Mouse (Mus musculus) myocyte (in vitro differentiated cells): ENCODE results near the gene Bcar3. TPM values are rescaled to one million over a fixed set of nuclear protein-coding genes. Genes with fewer than 3 reads are reported as not detected.

Experiments used
- H3K27me3 ChIP-seq: one replicate; pipeline ENCODE4 v1.6.1; 2011; ENCODE audit not compliant: control insufficient read depth, insufficient read depth, insufficient read length
- H3K36me3 ChIP-seq: one replicate; pipeline ENCODE4 v1.6.1; 2011; ENCODE audit not compliant: control insufficient read depth, insufficient read depth
- H3K4me2 ChIP-seq: one replicate; pipeline ENCODE4 v1.6.1; 2011; ENCODE audit warnings: low read depth, control low read depth
- H3K4me3 ChIP-seq: one replicate; pipeline ENCODE4 v1.5.1; 2011; ENCODE audit warnings: mild to moderate bottlenecking, control low read depth, moderate library complexity
- H3K79me2 ChIP-seq: one replicate; pipeline ENCODE4 v1.6.1; 2011; ENCODE audit not compliant: control insufficient read depth, insufficient read depth
- H3ac ChIP-seq: one replicate; pipeline ENCODE4 v1.6.1; 2011; ENCODE audit not compliant: control insufficient read depth, insufficient read length
- CEBPB ChIP-seq: IDR thresholded peaks from 2 replicates; pipeline ENCODE4 v1.6.1; 2011; ENCODE audit warnings: mild to moderate bottlenecking, moderate library complexity; ENCODE audit not compliant: poor library complexity, insufficient read depth, severe bottlenecking
- E2F4 ChIP-seq: IDR thresholded peaks from one replicate; pipeline ENCODE4 v1.6.1; 2011; ENCODE audit warnings: mild to moderate bottlenecking, control low read depth, moderate library complexity; ENCODE audit not compliant: insufficient read depth
- MAX ChIP-seq: IDR thresholded peaks from one replicate; pipeline ENCODE4 v1.6.1; 2011; ENCODE audit warnings: low read depth, mild to moderate bottlenecking, control low read depth
- MYOD1 ChIP-seq, 3 experiments: IDR thresholded peaks; one replicate each; pipeline ENCODE4 v1.6.1; 2011; ENCODE audit warnings: control low read depth in 2 of 3, low read depth in 2 of 3, mild to moderate bottlenecking in 2 of 3, moderate library complexity in 1 of 3; ENCODE audit not compliant: insufficient read length in 2 of 3, control insufficient read depth in 1 of 3
- MYOG ChIP-seq, 3 experiments: IDR thresholded peaks; one replicate each; pipeline ENCODE4 v1.6.1; 2011; ENCODE audit warnings: control low read depth in 2 of 3, low read depth in 2 of 3, mild to moderate bottlenecking in 2 of 3; ENCODE audit not compliant: insufficient read length in 2 of 3, control insufficient read depth in 1 of 3, insufficient read depth in 1 of 3
- POLR2A ChIP-seq: IDR thresholded peaks from one replicate; pipeline ENCODE4 v1.6.1; 2011; ENCODE audit warnings: low read depth, mild to moderate bottlenecking, control low read depth, moderate library complexity; ENCODE audit not compliant: insufficient read length
- POLR2AphosphoS2 ChIP-seq: IDR thresholded peaks from one replicate; pipeline ENCODE4 v1.6.1; 2011; ENCODE audit warnings: low read depth, control low read depth; ENCODE audit not compliant: insufficient read length
- REST ChIP-seq: IDR thresholded peaks from one replicate; pipeline ENCODE4 v1.6.1; 2011; ENCODE audit warnings: mild to moderate bottlenecking, control low read depth, moderate library complexity; ENCODE audit not compliant: insufficient read depth, insufficient read length
- SRF ChIP-seq: IDR thresholded peaks from one replicate; pipeline ENCODE4 v1.6.1; 2011; ENCODE audit warnings: low read depth; ENCODE audit not compliant: control insufficient read depth, insufficient read length
- TCF12 ChIP-seq: IDR thresholded peaks from one replicate; pipeline ENCODE4 v1.6.1; 2011; ENCODE audit warnings: mild to moderate bottlenecking, control low read depth; ENCODE audit not compliant: poor library complexity, insufficient read depth, severe bottlenecking
- TCF3 ChIP-seq: IDR thresholded peaks from one replicate; pipeline ENCODE4 v1.6.1; 2011; ENCODE audit warnings: low read depth, control low read depth; ENCODE audit not compliant: insufficient read length
- USF1 ChIP-seq: IDR thresholded peaks from one replicate; pipeline ENCODE4 v1.6.1; 2011; ENCODE audit warnings: low read depth, mild to moderate bottlenecking, control low read depth, moderate library complexity
- polyA plus RNA-seq: library from polyadenylated mRNA; unstranded; fragments of >200 nt; fragmentation: generic; extraction: Trizol; gene quantifications from one replicate; pipeline ENCODE4 v1.2.1, GENCODE M21; 2012; ENCODE audit warnings: missing spikeins

The Bcar3 gene
- polyA plus RNA-seq, 1 experiment = 21.4 TPM

- no peak for TF ChIP-seq POLR2AphosphoS2
- Histone ChIP-seq H3K36me3 (peaks cover 24% of the 10 kb centered on the region), H3K27me3 (no peaks in the 10 kb centered on the region), H3K4me3 (no peak overlapping the region), H3ac (no peak overlapping the region), H3K4me2 (no peak overlapping the region), H3K79me2 (no peaks in the 10 kb centered on the region)
These were observed 246.2 kb downstream of the Bcar3 start for GRCm38 (mm10) chr3:122539961-122540690.

- no peak overlapping the region for H3ac ChIP-seq
- H3K79me2 ChIP-seq = no peaks in the 10 kb centered on the region
- TF ChIP-seq TCF3 (no peak), POLR2AphosphoS2 (no peak), SRF (no peak), POLR2A (no peak), MYOG (IDR thresholded peaks at IDR 0.05; ENCODE audit: control insufficient read depth in 1 of 3, insufficient read depth in 1 of 3, insufficient read length in 2 of 3, low read depth in 2 of 3) (no peak), MAX (no peak), MYOD1 (IDR thresholded peaks at IDR 0.05; ENCODE audit: control insufficient read depth in 1 of 3, insufficient read length in 2 of 3, low read depth in 2 of 3) (no peak), CEBPB (no peak), E2F4 (no peak), REST (no peak), TCF12 (no peak), USF1 (no peak)
- H3K4me2 ChIP-seq = no peak overlapping the region
- no peak overlapping the region for H3K4me3 ChIP-seq
- H3K27me3 ChIP-seq = no peaks in the 10 kb centered on the region
- peaks cover 24% of the 10 kb centered on the region for H3K36me3 ChIP-seq
These were observed 247.0 kb downstream of the Bcar3 start for GRCm38 (mm10) chr3:122540918-122541317.

GRCm38 (mm10) chr3:122545346-122545745, 251.4 kb downstream of the Bcar3 start:
- TF ChIP-seq CEBPB (no peak), MAX (no peak), TCF12 (no peak), MYOD1 (IDR thresholded peaks at IDR 0.05; ENCODE audit: control insufficient read depth in 1 of 3, insufficient read length in 2 of 3, low read depth in 2 of 3) (no peak), REST (no peak), POLR2AphosphoS2 (no peak), SRF (no peak), E2F4 (no peak), MYOG (IDR thresholded peaks at IDR 0.05; ENCODE audit: control insufficient read depth in 1 of 3, insufficient read depth in 1 of 3, insufficient read length in 2 of 3, low read depth in 2 of 3) (no peak), TCF3 (no peak), POLR2A (no peak), USF1 (no peak)
- Histone ChIP-seq H3ac (no peak overlapping the region), H3K36me3 (peaks cover 19% of the 10 kb centered on the region)

DNA sequence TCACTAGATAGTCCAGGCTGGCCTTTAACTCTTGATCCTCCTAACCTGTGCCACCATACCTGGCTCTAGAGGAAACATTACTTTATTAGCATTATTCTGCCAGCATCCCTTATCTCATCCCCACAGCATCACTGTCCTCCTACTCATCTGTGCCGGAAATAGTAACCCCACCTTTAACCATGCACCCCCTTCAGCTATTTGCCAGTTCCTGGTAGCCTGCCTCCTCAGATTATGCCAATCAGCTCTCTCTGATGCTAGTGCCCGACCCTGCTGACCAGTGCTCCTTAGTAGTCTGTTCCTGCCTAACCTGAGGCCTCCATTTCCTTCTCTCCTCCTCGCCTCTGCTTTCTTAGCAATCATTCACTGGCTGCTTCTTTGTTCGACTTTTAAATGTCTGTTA, 253.5 kb downstream of the Bcar3 start:
- no peak overlapping the region for H3ac ChIP-seq
- peaks cover 12% of the 10 kb centered on the region for H3K36me3 ChIP-seq
- no peak for TF ChIP-seq E2F4
- no peak for TF ChIP-seq TCF3
- TF ChIP-seq POLR2A = no peak
- no peak for TF ChIP-seq SRF
- no peak for TF ChIP-seq POLR2AphosphoS2
- TF ChIP-seq USF1 = no peak
- TF ChIP-seq MYOG (IDR thresholded peaks at IDR 0.05; ENCODE audit: control insufficient read depth in 1 of 3, insufficient read depth in 1 of 3, insufficient read length in 2 of 3, low read depth in 2 of 3) = no peak
- no peak for TF ChIP-seq CEBPB
- no peak for TF ChIP-seq MYOD1 (IDR thresholded peaks at IDR 0.05; ENCODE audit: control insufficient read depth in 1 of 3, insufficient read length in 2 of 3, low read depth in 2 of 3)
- no peak for TF ChIP-seq REST
- TF ChIP-seq MAX = no peak
- TF ChIP-seq TCF12 = no peak
- no peak overlapping the region for H3K4me2 ChIP-seq
- H3K4me3 ChIP-seq = no peak overlapping the region
- no peaks in the 10 kb centered on the region for H3K79me2 ChIP-seq
- H3K27me3 ChIP-seq = no peaks in the 10 kb centered on the region

More at GRCm38 (mm10) chr3:122545346-122545745, 251.4 kb downstream of the Bcar3 start:
- no peak overlapping the region for H3K4me3 ChIP-seq
- H3K27me3 ChIP-seq = no peaks in the 10 kb centered on the region
- no peak overlapping the region for H3K4me2 ChIP-seq
- H3K79me2 ChIP-seq = no peaks in the 10 kb centered on the region

- H3K4me2 ChIP-seq = no peak overlapping the region
- no peaks in the 10 kb centered on the region for H3K27me3 ChIP-seq
- no peak overlapping the region for H3ac ChIP-seq
- H3K36me3 ChIP-seq = peaks cover 4% of the 10 kb centered on the region
- no peak overlapping the region for H3K4me3 ChIP-seq
- no peaks in the 10 kb centered on the region for H3K79me2 ChIP-seq
- TF ChIP-seq TCF12 (no peak), USF1 (no peak), POLR2A (no peak), CEBPB (no peak), E2F4 (no peak), TCF3 (no peak), MYOG (IDR thresholded peaks at IDR 0.05; ENCODE audit: control insufficient read depth in 1 of 3, insufficient read depth in 1 of 3, insufficient read length in 2 of 3, low read depth in 2 of 3) (no peak), POLR2AphosphoS2 (no peak), REST (no peak)
These were observed 257.2 kb downstream of the Bcar3 start for GRCm38 (mm10) chr3:122551174-122551573.
